Mouse (Mus musculus) thymus, postnatal 25 days (tissue): ENCODE measurements at regions not wholly inside any gene's neighbourhood (a gene's known extent, or its start where the extent isn't known, plus 50 kb on each side); places are given as distances from the start of the nearest gene placed in this dataset.

Experiments
- DNase-seq: peaks from one replicate; pipeline ENCODE4 v3.0.0; 2022

GRCm38 (mm10) chr19:55688585-55688984, 53.0 kb upstream of the Tcf7l2 start:
- DNase-seq: peak; percentile 6

GRCm38 (mm10) chr19:55689200-55689949, 52.2 kb upstream of the Tcf7l2 start:
- no peak for DNase-seq
